Mouse (Mus musculus) heart, postnatal 0 days (tissue): Measurements from ENCODE around the gene Gfra1.

Experiments used
- CTCF ChIP-seq: IDR thresholded peaks from 2 replicates; pipeline ENCODE4 v1.5.1; 2016; ENCODE audit warnings: antibody characterized with exemption, control low read depth, low read depth
- EP300 ChIP-seq: IDR thresholded peaks from 2 replicates; pipeline ENCODE4 v1.6.1; 2016; ENCODE audit warnings: antibody characterized with exemption, low read depth

DNA sequence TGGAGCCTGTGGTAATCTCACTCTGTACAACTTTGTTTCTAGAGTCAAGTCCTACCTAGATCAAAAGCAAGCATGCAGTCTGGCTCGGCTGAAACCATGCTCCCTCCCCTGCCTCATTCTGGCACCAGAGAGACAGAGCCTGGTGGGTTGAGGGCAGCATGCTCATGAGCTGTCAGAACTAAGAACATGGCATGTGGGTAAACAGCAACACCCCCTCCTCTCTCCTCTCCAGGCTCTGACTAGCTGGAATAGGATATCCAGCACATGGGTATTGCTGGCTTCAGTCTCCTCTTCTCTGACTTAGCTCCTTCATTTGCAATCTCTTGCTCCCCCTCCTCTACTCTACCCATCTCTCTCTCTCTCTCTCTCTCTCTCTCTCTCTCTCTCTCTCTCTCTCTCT is 94.7 kb downstream of the Gfra1 start:
- TF ChIP-seq EP300 (no peak), CTCF (no peak)
